Mouse (Mus musculus): ENCODE measurements around the gene Pkn3. TPM values are rescaled to one million over a fixed set of nuclear protein-coding genes. Genes with fewer than 3 reads are reported as not detected.
A peak's percentile ranks its signal among the peaks of the same experiment; 100 is the strongest.
"Not testable (repeated sequence)": the region's sequence is repeated elsewhere in the genome, so short reads cannot be mapped to it uniquely, and the experiment has no call there.

Pkn3 gene
- total RNA-seq (2015) (3.0 and 4.8 TPM in 2 replicates), total RNA-seq (2017) (7.0 and 9.1 TPM in 2 replicates)

DNA sequence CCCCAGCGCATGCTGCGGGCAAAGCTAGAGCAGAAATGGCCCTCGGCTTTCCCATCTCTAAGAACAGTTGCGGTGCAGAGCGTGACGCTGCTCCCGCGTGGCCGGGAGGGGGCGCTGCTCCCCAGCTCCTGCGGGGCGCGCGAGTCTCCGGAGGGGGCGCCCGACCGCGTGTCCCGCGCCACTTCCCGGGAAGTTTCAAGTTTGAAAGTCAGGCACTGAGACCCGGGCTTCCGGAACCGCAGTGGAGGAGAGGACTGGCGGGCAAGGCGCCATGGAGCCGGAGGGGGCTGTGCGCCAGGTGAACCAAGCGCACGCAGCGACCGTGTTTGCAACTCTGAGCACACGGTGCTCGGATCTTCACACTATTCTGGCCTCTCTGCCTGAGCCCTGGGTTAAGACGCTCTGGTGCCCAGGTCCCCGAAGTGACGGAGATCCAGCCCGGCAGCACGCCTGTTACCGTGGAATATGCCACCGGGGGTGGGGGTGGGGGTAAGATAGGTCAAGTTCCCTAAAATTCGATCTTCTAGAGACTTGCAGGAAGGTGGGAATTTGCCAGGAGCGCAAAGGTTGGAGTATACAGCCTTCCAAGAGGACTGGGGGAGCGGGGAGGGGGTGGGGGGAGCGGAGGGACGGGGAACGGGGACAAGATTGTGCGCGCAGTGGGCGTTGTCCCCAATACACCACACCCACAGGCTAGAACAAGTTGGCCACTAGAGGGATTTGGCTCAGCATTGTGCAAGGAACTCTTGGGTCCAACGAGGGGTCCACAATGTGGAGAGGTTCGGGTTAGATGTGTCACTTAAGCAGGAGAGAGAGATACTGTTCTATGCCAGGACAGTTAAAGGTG is at the start of gene Pkn3:
Gene Pkn3 (plus strand): TSS at position 183 of the 847 bp plus-strand sequence.
- ATAC-seq (ENCODE audit: poor library complexity, severe bottlenecking), result peak; percentile 94

DNA sequence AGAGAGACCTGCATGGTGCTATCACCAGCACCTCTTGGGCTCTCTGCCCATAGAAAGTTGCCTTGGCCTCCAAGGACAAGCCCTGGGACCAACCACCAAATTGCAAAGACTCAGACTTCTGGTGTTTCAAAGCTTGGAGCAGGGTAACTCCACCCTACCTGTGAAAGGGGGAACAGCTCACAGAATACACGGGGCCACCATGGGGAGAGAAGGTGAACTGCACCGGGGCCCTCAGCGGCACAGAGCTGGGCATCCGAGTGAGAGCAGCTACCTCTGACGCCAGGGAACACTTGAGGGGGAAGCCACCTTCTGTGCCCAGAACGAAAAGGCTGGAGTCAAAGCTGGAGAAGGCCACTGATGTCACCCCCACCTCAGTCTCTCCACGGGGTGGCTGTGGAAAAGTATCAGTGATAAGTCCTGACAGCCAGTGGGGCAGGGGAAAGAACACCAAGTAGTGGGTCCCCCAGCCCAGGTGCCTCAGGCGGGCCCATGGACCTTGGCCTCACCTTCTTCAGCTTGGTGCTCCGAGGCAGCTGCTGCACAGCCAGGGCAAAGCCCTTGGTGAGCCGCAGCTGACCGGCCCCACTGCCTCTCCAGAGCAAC is 45.1 kb upstream of the Pkn3 start:
- no peak for ATAC-seq (ENCODE audit: poor library complexity, severe bottlenecking)

DNA sequence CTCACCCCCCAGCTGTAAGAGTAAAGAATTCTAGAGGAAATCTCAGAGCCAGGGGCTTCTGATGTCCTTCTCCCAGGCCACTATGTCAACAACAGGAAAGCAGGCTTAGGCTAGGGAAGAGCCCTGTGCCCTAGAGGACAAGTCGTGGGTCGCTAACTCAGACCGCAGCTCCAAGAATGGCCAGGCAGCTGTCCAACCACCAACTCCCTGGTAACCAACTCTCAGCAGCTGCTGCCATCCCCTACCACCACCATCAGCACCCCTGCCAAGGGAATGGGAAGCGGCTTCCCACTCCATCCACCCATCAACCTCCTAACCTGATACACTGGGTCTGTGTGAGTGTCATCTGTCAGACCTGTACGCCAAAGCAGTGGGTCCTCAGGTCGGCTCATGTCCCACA is 44.5 kb upstream of the Pkn3 start:
- no peak for ATAC-seq (ENCODE audit: poor library complexity, severe bottlenecking)

DNA sequence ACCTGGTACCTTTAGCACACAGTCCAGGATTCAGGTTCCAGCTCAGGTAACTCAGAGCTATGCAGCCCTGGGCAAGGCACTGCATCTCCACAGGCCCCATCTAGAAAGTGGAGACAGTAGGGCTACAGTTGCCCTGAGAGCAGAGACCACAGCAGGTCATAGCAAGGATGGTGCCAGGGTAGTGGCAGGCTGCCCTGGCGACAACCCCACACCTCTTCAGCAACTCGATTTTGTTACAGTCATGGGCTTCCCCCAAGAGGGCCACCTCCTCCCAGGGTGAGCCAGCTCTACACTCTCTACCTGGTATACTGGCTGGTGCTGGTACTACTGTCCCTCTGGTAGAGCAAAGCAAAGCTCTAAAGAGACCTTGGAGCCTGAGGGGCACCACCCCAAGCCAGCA is 39.7 kb upstream of the Pkn3 start:
- ATAC-seq (ENCODE audit: poor library complexity, severe bottlenecking), result no peak

DNA sequence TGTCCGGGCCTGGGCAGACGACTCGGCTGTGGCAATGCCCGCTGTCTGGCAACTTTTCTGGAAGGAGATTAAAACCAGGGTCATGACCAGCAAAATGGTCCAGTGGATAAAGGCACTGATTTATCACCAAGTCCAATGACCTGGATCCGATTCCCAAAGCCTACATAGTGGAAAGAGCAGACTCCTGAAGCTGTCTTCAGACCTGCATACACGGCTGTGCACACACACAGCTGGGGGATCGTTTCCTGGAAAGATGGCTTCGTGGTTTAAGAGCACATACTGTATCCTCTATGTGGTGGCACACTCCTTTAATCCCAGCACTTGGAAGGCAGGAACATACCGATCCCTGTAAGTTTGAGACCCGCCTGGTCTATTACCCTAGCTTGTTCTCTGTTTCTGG is 39.1 kb upstream of the Pkn3 start:
- no peak for ATAC-seq (ENCODE audit: poor library complexity, severe bottlenecking)

DNA sequence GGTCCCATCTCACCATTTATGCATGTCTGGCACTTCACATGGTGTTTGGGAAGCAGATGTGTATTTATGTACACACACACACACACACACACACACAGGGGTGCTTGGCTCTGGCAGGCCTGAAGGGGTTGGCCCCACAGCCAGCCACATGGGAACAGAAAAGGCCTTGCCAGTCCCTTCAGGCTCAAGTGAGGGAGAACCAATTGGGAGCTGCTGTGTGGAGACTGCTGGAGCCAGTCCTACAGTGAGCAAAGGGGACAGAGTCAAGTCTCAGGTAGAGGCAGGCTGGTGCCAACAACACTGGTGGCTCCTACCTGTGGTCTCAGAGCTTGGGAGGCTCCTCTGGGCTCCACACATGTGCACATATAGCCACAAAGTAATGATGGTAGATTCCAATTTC is 37.8 kb upstream of the Pkn3 start:
- ATAC-seq (ENCODE audit: poor library complexity, severe bottlenecking), result no peak

DNA sequence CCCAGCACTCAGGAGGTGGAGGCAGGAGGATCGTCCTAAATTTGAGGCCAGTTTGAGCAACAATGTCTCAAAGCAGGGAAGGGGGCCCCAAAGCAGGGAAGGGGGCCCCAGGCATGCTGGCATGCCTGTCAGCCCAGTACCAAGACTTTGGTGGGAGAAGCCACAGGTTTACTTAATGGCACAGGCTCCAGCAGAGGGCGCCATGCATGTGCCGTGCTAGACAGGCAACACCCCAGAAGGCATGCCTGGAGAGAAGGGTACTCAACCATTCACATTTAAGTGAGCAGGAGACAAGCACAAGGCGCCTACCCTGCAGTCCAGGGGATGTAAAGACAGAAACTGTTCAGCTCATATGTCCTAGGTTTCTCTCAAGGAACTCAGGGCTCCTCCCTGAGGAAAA is 35.0 kb upstream of the Pkn3 start:
- ATAC-seq (ENCODE audit: poor library complexity, severe bottlenecking), result peak; percentile 72

DNA sequence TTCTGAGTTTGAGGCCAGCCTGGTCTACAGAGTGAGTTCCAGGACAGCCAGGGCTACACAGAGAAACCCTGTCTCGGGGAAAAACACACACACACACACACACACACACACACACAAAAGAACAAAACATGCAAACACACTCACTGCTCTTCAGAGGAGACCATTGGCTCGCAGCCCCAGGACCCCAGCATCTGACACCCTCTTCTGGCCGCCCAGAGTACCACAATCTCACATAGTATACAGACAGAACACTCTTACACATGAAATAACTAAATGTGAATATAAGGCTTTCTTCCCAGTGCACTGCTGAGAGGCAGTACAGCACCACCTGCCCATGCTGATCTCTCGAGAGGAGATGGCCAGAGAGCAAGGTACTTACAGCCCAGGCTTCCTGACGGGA is 32.9 kb upstream of the Pkn3 start:
- no peak for ATAC-seq (ENCODE audit: poor library complexity, severe bottlenecking)

DNA sequence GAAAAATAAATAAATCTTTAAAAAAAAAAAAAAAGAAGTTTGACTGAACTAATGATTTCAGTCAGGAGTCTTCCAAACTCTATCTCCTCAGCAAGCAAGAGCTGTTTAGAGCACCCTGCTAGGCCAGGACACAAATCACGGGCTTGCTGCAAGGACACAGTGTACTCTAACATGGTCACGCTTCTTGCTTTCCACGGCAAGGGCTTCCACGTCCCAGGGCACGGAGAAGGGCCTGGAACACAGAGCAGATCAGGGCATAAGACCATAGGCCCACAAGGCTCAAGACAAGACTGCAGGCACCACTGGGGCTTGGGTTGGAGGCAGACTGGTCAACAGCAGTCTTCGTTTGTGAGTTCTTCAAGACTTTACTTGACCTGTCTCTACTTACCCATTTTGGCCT is 30.4 kb upstream of the Pkn3 start:
- no peak for ATAC-seq (ENCODE audit: poor library complexity, severe bottlenecking)

DNA sequence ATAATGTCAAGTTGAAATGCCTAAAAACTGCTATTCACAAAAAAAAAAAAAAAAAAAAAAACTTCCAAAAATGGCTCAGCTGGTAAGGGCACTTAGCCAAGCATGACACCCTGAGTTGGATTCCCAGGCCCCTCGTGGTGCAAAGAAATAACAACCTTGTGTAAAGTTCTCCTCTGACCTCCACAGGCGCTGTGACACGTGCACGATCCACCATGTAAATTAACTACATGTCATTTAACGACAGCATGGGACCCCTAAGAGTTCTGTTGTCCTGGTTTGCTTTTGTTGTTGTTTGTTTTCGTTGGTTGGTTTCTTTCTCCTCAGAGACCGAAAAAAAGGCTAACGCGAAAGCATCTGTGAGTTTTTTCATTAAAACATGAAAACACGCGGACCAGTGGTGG is 29.4 kb upstream of the Pkn3 start:
- no peak for ATAC-seq (ENCODE audit: poor library complexity, severe bottlenecking)

DNA sequence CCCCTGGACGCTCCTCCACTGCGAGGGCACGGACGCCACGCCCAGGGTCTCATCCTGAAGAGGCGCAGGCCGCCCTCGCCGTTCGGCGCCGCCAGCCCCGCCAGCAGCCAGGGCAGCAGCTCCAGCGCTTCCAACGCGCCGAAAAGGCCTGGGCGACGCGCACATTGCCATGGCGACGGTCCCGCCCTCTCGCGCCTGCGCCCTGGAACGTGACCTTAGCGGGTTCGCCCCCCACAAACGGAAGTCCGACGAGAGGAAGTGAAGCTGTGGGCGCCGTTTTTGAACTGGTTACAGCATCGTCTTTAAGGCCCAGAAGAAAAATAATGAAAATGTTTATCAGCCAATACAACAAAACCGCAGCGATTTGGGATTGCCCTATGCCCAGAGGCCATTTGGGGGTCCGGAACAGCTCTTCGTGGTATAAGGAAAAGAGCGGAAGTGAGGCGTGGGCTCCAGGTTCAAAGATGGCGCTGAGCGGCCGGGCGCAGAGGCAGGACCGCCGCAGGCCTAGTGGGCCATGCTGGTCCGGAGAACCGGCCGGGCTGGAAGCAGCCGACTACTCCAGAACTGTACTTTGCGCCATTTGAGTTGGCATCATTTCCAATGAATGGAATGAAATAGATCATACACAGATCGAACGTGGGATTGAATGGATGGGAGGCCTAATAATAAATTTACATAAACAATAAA is 28.6 kb upstream of the Pkn3 start, which contains the start of gene Wdr34:
Gene Wdr34 (minus strand): TSS at position 183 of the 690 bp plus-strand sequence.
- ATAC-seq (ENCODE audit: poor library complexity, severe bottlenecking), result peak; percentile 99

DNA sequence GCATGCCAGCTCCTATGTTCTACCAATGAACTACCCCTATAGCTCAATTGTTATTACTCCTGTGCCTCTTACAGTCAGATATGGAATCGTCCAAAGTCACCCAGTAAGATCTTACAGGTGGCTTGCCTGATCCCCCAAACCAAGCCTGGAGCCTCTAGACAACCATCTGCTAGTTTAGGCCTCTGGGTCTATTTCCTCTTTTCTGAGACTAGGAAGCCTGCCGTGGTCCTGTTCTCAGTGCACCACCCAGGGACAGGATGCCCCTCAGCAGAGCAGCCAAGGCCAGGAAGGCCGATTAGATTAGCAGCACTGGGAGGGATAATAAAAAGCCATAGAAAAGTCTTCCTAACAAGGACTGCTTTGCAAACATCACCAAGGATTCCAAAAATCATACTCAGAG is 27.7 kb upstream of the Pkn3 start:
- no peak for ATAC-seq (ENCODE audit: poor library complexity, severe bottlenecking)

DNA sequence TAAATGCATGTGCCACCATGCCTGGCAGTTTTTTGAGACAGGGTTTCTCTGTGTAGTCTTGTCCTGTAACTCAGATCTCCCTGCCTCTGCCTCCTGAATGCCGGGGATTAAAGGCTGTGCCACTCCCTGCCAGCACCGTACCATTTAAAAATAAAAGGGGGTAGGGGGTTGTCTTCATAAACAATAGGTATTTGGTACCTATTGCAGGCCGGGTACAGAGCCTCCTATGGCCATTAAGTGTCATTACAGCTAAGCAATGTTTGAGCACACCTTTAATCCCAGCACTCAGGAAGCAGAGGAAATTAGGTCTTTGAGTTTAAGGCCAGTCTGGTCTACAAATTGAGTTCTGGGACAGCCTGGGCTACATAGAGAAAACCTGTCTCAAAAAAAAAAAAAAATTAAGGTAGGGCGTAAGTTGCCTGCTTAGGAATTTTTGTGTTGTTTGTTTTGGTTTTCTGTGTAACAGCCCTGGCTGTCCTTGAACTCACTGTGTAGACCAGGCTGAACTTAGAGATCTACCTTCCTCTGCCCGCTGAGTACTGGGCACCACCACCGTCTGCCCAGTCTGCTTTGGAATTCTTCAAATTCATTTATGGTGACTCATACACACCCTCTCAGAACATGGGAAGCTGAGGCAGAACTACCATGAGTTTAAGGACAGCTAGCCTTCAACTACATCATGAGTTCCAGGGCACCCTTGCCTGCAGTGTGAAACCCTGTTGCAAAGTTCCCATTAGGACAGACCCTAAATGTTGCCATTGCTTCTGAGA is 25.3 kb upstream of the Pkn3 start:
- no peak for ATAC-seq (ENCODE audit: poor library complexity, severe bottlenecking)

DNA sequence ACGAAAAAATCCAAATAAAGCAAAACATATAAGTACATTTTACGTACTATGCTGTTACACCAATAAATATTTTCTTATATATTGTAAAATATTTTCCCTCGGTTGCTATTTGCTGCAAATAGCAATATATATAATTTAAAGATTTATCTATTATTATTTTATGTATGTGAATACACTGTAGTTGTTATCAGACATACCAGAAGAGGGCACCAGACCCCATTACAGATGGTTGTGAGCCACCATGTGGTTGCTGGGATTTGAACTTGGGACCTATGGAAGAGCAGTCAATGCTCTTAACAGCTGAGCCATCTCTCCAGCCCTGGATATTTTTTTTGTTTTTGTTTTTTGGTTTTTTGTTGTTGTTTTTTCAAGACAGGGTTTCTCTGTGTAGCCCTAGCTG is 22.2 kb upstream of the Pkn3 start:
- not testable (repeated sequence) for ATAC-seq (ENCODE audit: poor library complexity, severe bottlenecking)

DNA sequence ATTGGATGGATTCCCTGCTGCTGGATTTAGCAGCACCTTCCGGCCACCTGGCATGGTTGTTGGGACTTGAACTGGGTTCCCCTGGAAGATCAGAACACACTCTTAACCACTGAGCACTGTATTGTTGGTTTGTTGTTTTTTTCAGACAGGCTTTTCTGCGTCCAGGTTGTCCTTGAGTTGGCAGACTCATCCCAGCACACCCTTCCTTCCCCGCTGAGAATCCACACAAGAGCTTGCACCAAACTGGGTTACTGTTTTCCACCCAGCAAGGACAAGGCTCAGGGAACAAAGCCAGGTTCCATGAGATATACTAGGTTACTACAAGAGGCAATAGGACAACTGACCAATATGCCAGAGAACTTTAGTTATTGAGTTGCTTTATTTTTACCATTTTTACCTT is 20.7 kb upstream of the Pkn3 start:
- ATAC-seq (ENCODE audit: poor library complexity, severe bottlenecking), result no peak

DNA sequence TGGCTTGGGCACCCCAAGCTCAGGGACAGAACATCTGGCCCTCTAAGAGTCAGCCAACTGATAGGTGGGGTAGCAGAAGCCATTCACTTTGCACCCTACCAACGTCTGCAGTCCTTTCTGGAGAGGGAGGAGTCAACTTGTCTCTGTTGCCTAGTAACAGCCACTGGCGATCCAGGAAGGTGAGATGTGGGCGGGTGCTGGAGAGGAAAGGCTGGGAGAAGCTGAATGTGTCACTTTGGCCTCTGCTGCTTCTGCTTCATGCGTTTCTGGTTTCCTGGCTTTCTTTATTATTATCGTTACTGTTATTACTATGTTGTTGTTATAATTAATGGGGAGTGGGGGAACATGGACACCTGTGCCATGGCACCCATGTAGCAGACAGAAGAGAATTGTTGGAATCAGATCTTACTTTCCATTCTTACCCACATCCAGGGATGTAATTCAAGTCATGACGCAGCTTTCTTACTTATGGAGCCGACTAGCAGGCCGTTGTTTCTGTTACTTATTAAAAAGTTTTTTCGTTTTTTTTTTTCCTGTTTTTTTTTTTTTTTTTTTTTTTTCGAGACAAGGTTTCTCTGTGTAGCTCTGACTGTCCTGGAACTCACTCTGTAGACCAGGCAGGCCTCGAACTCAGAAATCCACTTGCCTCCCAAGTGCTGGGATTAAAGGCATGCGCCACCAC is 20.1 kb upstream of the Pkn3 start, which contains the start of gene Set:
Gene Set (plus strand): TSS at position 156 of the 682 bp plus-strand sequence.
- no peak for ATAC-seq (ENCODE audit: poor library complexity, severe bottlenecking)

DNA sequence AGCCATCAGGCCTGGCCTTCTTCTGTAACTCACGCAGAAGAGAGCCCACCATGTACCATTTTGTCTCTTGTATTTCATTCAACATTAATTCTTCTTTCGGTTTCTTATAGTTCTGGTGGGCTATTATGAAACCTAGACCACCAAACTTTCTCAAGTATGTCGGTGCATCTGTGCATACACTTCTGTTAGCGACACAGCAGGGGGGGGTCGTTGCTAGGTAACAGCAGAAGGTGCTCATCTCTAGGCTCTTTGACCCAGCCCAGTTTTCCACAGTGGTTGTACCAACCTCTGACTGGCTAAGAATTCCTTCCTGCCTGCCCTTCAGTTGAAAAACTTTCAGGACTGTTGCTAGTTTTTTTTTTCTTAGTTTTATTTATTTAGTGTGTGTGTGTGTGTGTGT is 19.1 kb upstream of the Pkn3 start:
- ATAC-seq (ENCODE audit: poor library complexity, severe bottlenecking), result no peak

DNA sequence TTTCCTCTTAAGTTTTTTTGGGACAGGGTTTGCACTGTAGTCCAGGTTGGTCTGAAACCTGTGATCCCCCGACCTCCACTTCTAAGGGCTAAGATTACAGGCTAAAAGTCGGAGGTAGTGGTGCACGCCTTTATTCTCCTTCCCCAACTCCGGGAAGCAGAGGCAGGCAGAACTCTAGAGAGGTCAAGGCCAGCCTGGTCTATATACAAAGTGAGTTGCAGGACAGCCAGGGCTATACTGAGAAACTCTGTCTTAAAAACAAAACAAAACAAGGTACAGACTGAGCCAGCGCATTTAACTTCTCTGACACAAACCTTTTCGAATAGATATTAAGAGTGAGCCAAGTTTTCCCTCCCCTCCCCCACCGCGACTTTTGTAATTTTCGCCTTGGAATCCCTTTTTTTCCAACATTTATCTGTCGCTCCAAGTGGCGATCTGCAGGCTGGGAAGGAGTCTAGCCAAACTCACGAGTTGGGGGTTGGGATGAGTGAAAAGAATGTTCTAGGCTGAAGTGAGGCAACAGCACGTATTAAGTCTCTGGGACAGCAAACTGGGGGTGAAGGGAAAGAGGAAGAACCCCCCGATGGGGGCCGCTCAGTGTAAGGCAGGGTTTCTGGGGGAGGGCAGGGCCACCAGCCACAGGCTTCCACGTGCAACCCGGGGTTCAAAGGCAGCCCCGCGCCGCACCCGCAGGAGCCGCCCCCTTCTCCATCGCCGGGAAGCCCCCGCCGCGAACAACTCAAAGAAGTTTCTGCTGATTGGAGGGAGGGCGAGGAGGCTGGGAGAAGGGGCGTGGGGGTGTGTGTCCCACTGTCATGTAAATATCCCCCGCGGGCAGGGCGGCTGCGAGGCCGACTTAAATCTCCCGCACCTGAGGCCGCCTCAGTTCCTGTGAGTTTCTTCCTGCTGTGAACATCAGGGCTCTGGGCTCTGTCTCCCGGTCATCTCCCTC is 16.0 kb upstream of the Pkn3 start:
- ATAC-seq (ENCODE audit: poor library complexity, severe bottlenecking), result peak; percentile 11; the same call in 1 of the 2 replicates
